Mouse (Mus musculus): Measurements from ENCODE around the gene Wdr46. TPM values are rescaled to one million over a fixed set of nuclear protein-coding genes. Genes with fewer than 3 reads are reported as not detected.
"Not testable (repeated sequence)": the region's sequence is repeated elsewhere in the genome, so short reads cannot be mapped to it uniquely, and the experiment has no call there.

Wdr46 gene
- polyA plus RNA-seq, 1 experiment from 2014 or later, result 11.2 TPM

- no peaks in the 10 kb centered on the region for H3K27me3 ChIP-seq (replicated peaks; ENCODE audit: control insufficient read depth, insufficient read depth, low read length)
- H3K27ac ChIP-seq (ENCODE audit: low read depth, low read length), result no peak overlapping the region; the same call in 1 of the 2 replicates
- no peak for ATAC-seq
- H3K36me3 ChIP-seq (ENCODE audit: control insufficient read depth, insufficient read depth), result no peaks in the 10 kb centered on the region
- 75% methylated on average over 19 of the region's 19 CpGs for WGBS
- TF ChIP-seq CTCF (IDR thresholded peaks at IDR 0.05; ENCODE audit: low read depth), result no peak
- peak overlapping the region; percentile 73; the same call in 1 of the 2 replicates for H3K4me2 ChIP-seq (replicated peaks; ENCODE audit: low read depth)
- no peak overlapping the region for H3K4me3 ChIP-seq (ENCODE audit: low read depth, low read length)
- no peaks in the 10 kb centered on the region; the same call in 1 of the 2 replicates for H3K4me1 ChIP-seq (replicated peaks; ENCODE audit: control insufficient read depth, insufficient read depth, low read length)
- H3K9ac ChIP-seq (ENCODE audit: low read depth, low read length), result no peak overlapping the region
- H3K9me3 ChIP-seq (ENCODE audit: control insufficient read depth), result no peaks in the 10 kb centered on the region
These were observed 39.9 kb downstream of the Wdr46 start for GRCm38 (mm10) chr17:33980181-33981035.

DNA sequence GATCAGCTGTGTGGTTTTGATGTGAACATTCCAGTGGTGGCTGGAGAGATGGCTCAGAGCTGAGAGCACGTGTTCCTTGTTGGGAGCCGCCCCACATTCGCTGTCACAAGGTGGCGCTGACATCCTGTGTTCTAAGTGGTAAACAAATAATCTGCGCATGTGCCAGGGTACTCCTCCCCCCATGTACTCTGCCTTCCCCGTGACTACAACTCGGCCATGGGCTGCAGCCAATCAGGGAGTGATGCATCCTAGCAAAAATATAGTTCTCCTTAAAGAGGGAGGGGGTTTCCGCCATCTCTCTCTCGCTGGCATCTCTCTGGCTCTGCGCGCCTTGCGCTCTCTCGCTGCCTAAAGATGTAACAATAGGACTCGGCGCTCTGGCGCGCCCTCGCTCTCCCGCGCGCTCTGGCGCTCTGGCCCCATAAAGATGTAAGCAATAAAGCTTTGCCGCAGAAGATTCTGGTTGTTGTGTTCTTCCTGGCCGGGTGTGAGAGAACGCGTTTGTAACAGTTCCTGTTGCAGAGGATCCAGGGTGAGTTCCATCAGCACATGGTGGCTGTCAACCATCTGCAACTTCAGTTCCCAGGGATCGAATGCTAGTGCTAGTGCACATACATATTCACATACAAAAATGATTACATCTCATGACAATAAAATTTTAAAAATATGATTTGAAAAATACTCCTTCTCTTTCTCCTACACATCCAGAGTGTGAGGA lies 40.9 kb downstream of the Wdr46 start:
- H3K9me3 ChIP-seq (ENCODE audit: control insufficient read depth); H3K27me3 ChIP-seq (replicated peaks; ENCODE audit: control insufficient read depth, insufficient read depth, low read length); H3K36me3 ChIP-seq (ENCODE audit: control insufficient read depth, insufficient read depth); H3K9ac ChIP-seq (ENCODE audit: low read depth, low read length); H3K4me1 ChIP-seq (replicated peaks; ENCODE audit: control insufficient read depth, insufficient read depth, low read length): not testable (repeated sequence)
- WGBS, result under 1% methylated on average over 27 of the region's 27 CpGs
- peak overlapping the region; percentile 71; the same call in 1 of the 2 replicates for H3K27ac ChIP-seq (ENCODE audit: low read depth, low read length)
- H3K4me2 ChIP-seq (replicated peaks; ENCODE audit: low read depth), result peak overlapping the region; percentile 73
- peak; percentile 82 for TF ChIP-seq CTCF (IDR thresholded peaks at IDR 0.05; ENCODE audit: low read depth)
- peak; percentile 50 for ATAC-seq
- peak overlapping the region; percentile 39 for H3K4me3 ChIP-seq (ENCODE audit: low read depth, low read length)

DNA sequence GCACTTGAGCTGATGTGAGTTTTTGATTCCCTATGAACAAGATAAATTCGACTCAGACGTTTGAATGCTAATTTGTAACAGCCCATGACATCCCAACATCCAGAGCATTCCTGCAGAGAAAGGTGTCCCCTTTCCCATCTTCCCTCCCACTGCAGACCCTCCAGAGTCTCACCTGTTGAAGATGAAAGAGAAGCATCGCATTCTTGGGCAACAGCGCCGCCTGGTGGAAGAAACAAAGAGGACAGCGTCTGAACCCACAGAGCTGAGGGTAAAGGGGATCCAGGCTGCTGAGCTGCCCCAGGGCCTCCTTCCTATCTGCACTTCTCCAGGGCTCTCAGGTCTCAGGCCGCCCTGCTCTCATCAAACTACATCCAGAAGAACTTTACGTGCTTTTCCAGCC lies 41.7 kb downstream of the Wdr46 start:
- peak overlapping the region; percentile 73; the same call in 1 of the 2 replicates for H3K4me2 ChIP-seq (replicated peaks; ENCODE audit: low read depth)
- not testable (repeated sequence) for ATAC-seq; H3K9ac ChIP-seq (ENCODE audit: low read depth, low read length); H3K9me3 ChIP-seq (ENCODE audit: control insufficient read depth); H3K4me3 ChIP-seq (ENCODE audit: low read depth, low read length); H3K4me1 ChIP-seq (replicated peaks; ENCODE audit: control insufficient read depth, insufficient read depth, low read length); H3K36me3 ChIP-seq (ENCODE audit: control insufficient read depth, insufficient read depth); H3K27me3 ChIP-seq (replicated peaks; ENCODE audit: control insufficient read depth, insufficient read depth, low read length); H3K27ac ChIP-seq (ENCODE audit: low read depth, low read length)
- WGBS, result 10% methylated on average over 8 of the region's 8 CpGs
- TF ChIP-seq CTCF (IDR thresholded peaks at IDR 0.05; ENCODE audit: low read depth), result peak; percentile 88

DNA sequence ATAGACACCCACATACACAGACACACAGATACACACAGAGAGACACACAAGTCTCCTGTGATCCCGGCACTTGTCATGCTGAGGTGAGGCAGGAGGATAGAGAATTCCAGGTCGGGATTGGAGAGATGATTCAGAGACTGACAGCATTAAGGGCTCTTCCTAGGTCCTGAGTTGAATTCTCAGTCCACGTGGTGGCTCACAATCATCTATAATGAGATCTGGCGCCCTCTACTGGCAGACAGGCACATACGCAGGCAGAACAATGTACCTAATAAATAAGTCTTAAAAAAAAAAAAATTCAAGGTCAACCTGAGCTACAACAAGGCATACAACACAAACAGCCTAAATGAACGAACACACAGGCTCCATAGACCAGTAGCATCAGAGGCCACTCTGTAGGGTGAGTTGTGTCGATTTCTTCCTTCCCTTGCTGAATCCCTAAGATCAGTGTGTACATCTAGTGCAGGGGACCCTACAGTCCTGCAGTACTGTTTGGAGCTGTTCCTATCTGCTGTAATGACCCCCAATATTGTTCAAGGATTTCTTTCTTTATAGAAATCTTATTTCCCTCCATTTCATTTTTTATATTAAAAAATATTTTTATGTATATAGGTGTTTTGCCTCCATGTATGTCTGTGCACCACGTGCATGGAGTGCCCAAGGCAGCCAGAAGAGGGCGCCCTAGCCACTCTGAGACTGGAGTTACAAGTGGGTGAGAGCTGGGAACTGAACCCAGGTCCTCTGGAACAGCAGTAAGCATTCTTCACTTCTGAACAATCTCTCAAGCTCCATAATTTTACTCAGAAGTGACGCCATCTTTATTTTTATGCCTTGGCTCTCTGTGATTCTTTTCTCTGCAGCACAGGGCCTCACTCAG lies 51.6 kb downstream of the Wdr46 start:
- H3K9ac ChIP-seq (ENCODE audit: low read depth, low read length), result no peak overlapping the region

DNA sequence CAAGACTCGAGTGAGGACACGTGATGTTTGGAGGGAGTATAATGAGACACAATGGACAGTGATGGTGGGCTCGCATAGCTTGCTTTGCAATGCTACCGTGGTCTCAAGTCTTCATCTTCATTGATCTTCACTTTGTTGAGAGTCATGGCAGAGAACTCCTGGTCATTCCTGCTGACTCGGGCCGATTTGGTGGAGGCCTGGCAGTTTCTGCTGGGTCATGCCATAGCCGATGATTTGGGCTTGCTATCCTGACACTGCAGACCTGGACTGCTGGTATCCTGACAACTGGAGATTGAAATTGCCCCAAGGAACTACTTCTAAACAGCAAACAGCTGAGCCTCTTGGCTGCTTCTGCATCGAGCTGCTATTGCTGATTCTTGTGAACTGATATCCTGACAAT lies 54.5 kb downstream of the Wdr46 start:
- Histone ChIP-seq H3K4me2 (replicated peaks; ENCODE audit: low read depth) (no peak overlapping the region), H3K27ac (ENCODE audit: low read depth, low read length) (no peak overlapping the region), H3K27me3 (replicated peaks; ENCODE audit: control insufficient read depth, insufficient read depth, low read length) (no peaks in the 10 kb centered on the region), H3K4me3 (ENCODE audit: low read depth, low read length) (no peak overlapping the region), H3K9me3 (ENCODE audit: control insufficient read depth) (no peaks in the 10 kb centered on the region), H3K9ac (ENCODE audit: low read depth, low read length) (no peak overlapping the region), H3K36me3 (ENCODE audit: control insufficient read depth, insufficient read depth) (peaks cover 12% of the 10 kb centered on the region; the same call in 1 of the 2 replicates), H3K4me1 (replicated peaks; ENCODE audit: control insufficient read depth, insufficient read depth, low read length) (no peaks in the 10 kb centered on the region)
- no peak for TF ChIP-seq CTCF (IDR thresholded peaks at IDR 0.05; ENCODE audit: low read depth)
- no peak for ATAC-seq
- WGBS, result 90% methylated on average over 8 of the region's 8 CpGs

More for the DNA sequence above, 51.6 kb downstream of the Wdr46 start:
- WGBS, result 32% methylated on average over 10 of the region's 10 CpGs
- no peaks in the 10 kb centered on the region for H3K4me1 ChIP-seq (replicated peaks; ENCODE audit: control insufficient read depth, insufficient read depth, low read length)
- H3K27ac ChIP-seq (ENCODE audit: low read depth, low read length), result no peak overlapping the region
- peak; percentile 87 for TF ChIP-seq CTCF (IDR thresholded peaks at IDR 0.05; ENCODE audit: low read depth)
- peaks cover 9% of the 10 kb centered on the region; the same call in 1 of the 2 replicates for H3K36me3 ChIP-seq (ENCODE audit: control insufficient read depth, insufficient read depth)
- H3K27me3 ChIP-seq (replicated peaks; ENCODE audit: control insufficient read depth, insufficient read depth, low read length), result no peaks in the 10 kb centered on the region
- H3K9me3 ChIP-seq (ENCODE audit: control insufficient read depth), result no peaks in the 10 kb centered on the region
- H3K4me3 ChIP-seq (ENCODE audit: low read depth, low read length), result no peak overlapping the region
- ATAC-seq, result peak; percentile 35; the same call in 1 of the 2 replicates
- H3K4me2 ChIP-seq (replicated peaks; ENCODE audit: low read depth), result no peak overlapping the region
